Mouse (Mus musculus) liver, adult 2 months (tissue): ENCODE measurements around the gene Igdcc4. TPM values are rescaled to one million over a fixed set of nuclear protein-coding genes. Genes with fewer than 3 reads are reported as not detected.

ENCODE experiments used
- DNase-seq: peaks from one replicate; pipeline ENCODE4 v3.0.0-alpha.2; 2011; ENCODE audit warnings: low read depth, low spot score; ENCODE audit errors: extremely low read depth
- H3K27ac ChIP-seq: fragments of 200-500 bp; replicated peaks from 2 replicates; pipeline ENCODE4 v1.5.1; 2012; ENCODE audit warnings: low read depth, mild to moderate bottlenecking, control low read depth, inconsistent platforms, low read length; ENCODE audit not compliant: insufficient read depth
- H3K27me3 ChIP-seq: fragments of 200-500 bp; 2 replicates; pipeline ENCODE4 v1.6.1; 2012; ENCODE audit warnings: mild to moderate bottlenecking, moderate library complexity, low read length, inconsistent platforms; ENCODE audit not compliant: control insufficient read depth, insufficient read depth
- H3K36me3 ChIP-seq: fragments of 200-500 bp; 2 replicates; pipeline ENCODE4 v1.6.1; 2012; ENCODE audit warnings: low read length, inconsistent platforms; ENCODE audit not compliant: control insufficient read depth, insufficient read depth
- H3K4me1 ChIP-seq: fragments of 200-500 bp; 2 replicates; pipeline ENCODE4 v1.6.1; 2011; ENCODE audit warnings: low read length; ENCODE audit not compliant: control insufficient read depth, insufficient read depth
- H3K4me3 ChIP-seq: fragments of 200-500 bp; 2 replicates; pipeline ENCODE4 v1.5.1; 2011; ENCODE audit warnings: low read depth, mild to moderate bottlenecking, control low read depth, low read length, moderate library complexity; ENCODE audit not compliant: insufficient read depth
- H3K79me2 ChIP-seq: fragments of 200-500 bp; 2 replicates; pipeline ENCODE4 v1.6.1; 2012; ENCODE audit warnings: inconsistent platforms, mild to moderate bottlenecking, low read length, moderate library complexity; ENCODE audit not compliant: control insufficient read depth, insufficient read depth
- H3K9ac ChIP-seq: fragments of 200-500 bp; 2 replicates; pipeline ENCODE4 v1.6.1; 2012; ENCODE audit warnings: low read depth, mild to moderate bottlenecking, control low read depth, inconsistent platforms, low read length
- CTCF ChIP-seq: fragments of 200-500 bp; IDR thresholded peaks from 2 replicates; pipeline ENCODE4 v1.5.1; 2011; ENCODE audit warnings: low read depth, low read length, control low read depth
- POLR2A ChIP-seq: fragments of 200-500 bp; IDR thresholded peaks from 2 replicates; pipeline ENCODE4 v1.6.1; 2011; ENCODE audit warnings: low read length, control low read depth; ENCODE audit not compliant: insufficient read depth; ENCODE audit errors: extremely low read depth
- WGBS: fragments of 180-500 bp; shearing (Covaris S2); methylation state at CpG from one replicate; pipeline ENCODE4 v1.1.7; 2018; 5-methylcytosine and 5-hydroxymethylcytosine counted together
- polyA plus RNA-seq: library from polyadenylated mRNA; depleted of rRNA; stranded (reverse); fragments of >200 nt; gene quantifications from 2 replicates; pipeline ENCODE4 v1.2.3, GENCODE M21; 2012
- total RNA-seq: library from RNA; depleted of rRNA; stranded (reverse); fragments of >200 nt; gene quantifications from 2 replicates; pipeline ENCODE4 v1.2.3, GENCODE M21; 2014

Gene Igdcc4
- total and polyA plus RNA-seq, 2 experiments, result 0.12 to 0.18 TPM

GRCm38 (mm10) chr9:65166386-65166785 is 65.1 kb downstream of the Igdcc4 start:
- Histone ChIP-seq H3K4me1 (peaks cover 3% of the 10 kb centered on the region; the same call in 1 of the 2 replicates), H3K9ac (no peak overlapping the region), H3K36me3 (no peaks in the 10 kb centered on the region), H3K79me2 (no peaks in the 10 kb centered on the region), H3K27ac (no peak overlapping the region), H3K27me3 (peaks cover 6% of the 10 kb centered on the region; the same call in 1 of the 2 replicates), H3K4me3 (no peak overlapping the region)
- TF ChIP-seq POLR2A (no peak), CTCF (no peak)
- 73% methylated on average over 9 of the region's 9 CpGs for WGBS
- no peak for DNase-seq

DNA sequence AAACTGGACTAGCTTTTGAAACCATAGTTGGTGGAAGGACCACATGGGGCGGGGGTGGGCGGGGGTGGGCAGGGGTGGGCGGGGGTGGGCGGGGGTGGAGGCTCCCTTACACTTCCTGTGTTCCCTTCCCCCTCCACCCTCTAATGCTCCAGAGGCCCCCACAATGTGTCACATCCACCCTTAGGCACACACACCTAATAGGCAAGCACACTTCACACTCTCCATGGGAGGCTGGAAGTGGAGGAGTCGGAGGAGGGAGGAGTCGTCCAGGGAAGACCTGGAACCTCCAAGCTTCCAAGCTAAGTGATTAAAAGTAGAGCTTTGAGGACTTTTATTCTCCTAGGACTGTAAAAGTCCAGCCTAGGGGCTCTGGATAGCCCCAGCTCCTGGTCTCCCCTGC is 67.2 kb downstream of the Igdcc4 start:
- WGBS, result 59% methylated on average over 6 of the region's 6 CpGs
- no peaks in the 10 kb centered on the region for H3K79me2 ChIP-seq

DNA sequence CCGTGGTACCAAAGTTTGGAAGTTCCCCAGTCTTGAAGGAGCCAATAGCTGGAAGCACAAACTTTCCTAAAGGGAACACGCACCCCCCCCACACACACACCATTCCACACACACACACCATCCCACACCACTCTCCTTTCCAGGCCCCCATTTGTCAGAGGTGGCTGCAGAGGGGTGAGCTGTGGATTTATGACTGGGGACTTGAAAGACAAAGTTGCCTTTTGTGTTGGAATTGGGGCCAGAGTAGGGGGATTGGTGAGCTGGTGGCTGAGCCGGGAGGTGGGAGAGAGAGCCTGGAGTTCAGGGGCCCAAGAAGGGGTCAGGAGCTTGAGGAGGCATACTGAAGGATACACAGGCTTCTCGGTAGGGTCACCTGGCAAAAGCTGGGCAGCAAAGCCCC is 67.7 kb downstream of the Igdcc4 start:
- Histone ChIP-seq H3K4me1 (no peaks in the 10 kb centered on the region), H3K79me2 (no peaks in the 10 kb centered on the region), H3K36me3 (no peaks in the 10 kb centered on the region), H3K9ac (no peak overlapping the region), H3K27ac (no peak overlapping the region), H3K4me3 (no peak overlapping the region), H3K27me3 (no peaks in the 10 kb centered on the region)
- TF ChIP-seq POLR2A, result no peak
- TF ChIP-seq CTCF, result no peak
- DNase-seq, result no peak
- WGBS, result 86% methylated on average over 4 of the region's 4 CpGs

More for the DNA sequence above, 67.2 kb downstream of the Igdcc4 start:
- no peak overlapping the region for H3K4me3 ChIP-seq
- DNase-seq, result no peak
- H3K27ac ChIP-seq, result no peak overlapping the region
- no peaks in the 10 kb centered on the region for H3K27me3 ChIP-seq
- H3K36me3 ChIP-seq, result no peaks in the 10 kb centered on the region
- no peak overlapping the region for H3K9ac ChIP-seq
- TF ChIP-seq CTCF (no peak), POLR2A (no peak)
- no peaks in the 10 kb centered on the region for H3K4me1 ChIP-seq

GRCm38 (mm10) chr9:65172654-65173053 is 71.4 kb downstream of the Igdcc4 start:
- no peak for TF ChIP-seq POLR2A
- no peak for TF ChIP-seq CTCF
- 73% methylated on average over 9 of the region's 9 CpGs for WGBS
- Histone ChIP-seq H3K27ac (no peak overlapping the region), H3K4me1 (no peaks in the 10 kb centered on the region), H3K79me2 (no peaks in the 10 kb centered on the region), H3K9ac (no peak overlapping the region), H3K27me3 (no peaks in the 10 kb centered on the region; the same call in 1 of the 2 replicates), H3K4me3 (no peak overlapping the region), H3K36me3 (no peaks in the 10 kb centered on the region)
- no peak for DNase-seq

GRCm38 (mm10) chr9:65175234-65175938 is 74.1 kb downstream of the Igdcc4 start:
- Histone ChIP-seq H3K36me3 (no peaks in the 10 kb centered on the region), H3K9ac (no peak overlapping the region), H3K27me3 (no peaks in the 10 kb centered on the region; the same call in none of the 2 replicates), H3K4me1 (no peaks in the 10 kb centered on the region), H3K79me2 (no peaks in the 10 kb centered on the region), H3K4me3 (no peak overlapping the region), H3K27ac (no peak overlapping the region)
- WGBS, result 81% methylated on average over 5 of the region's 5 CpGs
- TF ChIP-seq CTCF, result no peak
- no peak for TF ChIP-seq POLR2A
- no peak for DNase-seq
